Mouse (Mus musculus) frontal cortex, postnatal 36 days (tissue): ENCODE results near the gene Arhgap24.
"Not testable (repeated sequence)": the region's sequence is repeated elsewhere in the genome, so short reads cannot be mapped to it uniquely, and the experiment has no call there.

ENCODE experiments used
- DNase-seq, 2 experiments: peaks; one replicate each; pipeline ENCODE4 v3.0.0; 2022; ENCODE audit warnings: low spot score in 2 of 2

The Arhgap24 gene

GRCm38 (mm10) chr5:102793536-102793935 is 312.3 kb downstream of the Arhgap24 start:
- DNase-seq = no peak

GRCm38 (mm10) chr5:102801469-102801868 is 320.3 kb downstream of the Arhgap24 start:
- DNase-seq = no peak

DNA sequence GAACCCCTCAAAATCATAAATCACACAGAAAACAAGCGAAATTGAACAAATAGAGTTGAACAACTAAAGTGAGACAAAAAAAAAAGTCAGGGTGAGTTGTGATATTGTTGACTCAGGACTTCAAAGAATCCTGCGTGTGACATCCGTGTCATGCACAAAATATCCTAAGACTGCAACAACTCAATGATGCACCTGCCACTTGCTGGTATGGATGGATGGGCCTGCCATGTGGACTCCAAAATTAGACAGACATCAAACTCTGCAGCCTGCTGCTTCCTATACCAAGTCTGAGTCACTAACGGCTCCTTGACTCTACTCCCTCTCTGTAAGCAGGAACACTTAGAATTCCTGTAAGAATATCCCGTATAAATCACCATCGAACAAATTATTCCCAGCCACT is 321.6 kb downstream of the Arhgap24 start:
- DNase-seq = no peak

DNA sequence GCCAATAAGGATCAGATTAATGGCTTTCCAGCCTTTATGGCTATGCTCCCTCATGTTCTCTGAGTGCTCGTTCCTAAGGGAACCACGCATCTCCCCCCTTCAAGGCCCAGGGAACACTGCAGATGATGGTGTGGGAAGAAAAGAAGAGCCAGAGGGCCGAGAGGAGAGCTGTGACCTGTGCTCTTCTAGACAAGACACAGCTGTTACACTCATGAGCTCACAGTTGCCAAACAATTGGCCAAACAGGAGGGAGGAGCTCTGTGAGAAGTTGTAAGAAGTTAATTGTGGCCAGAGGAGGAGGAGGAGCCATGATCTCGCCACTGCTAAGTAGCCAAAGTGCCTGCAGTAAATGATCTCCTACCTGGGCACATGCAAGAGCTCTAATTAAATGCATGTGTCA is 322.5 kb downstream of the Arhgap24 start:
- no peak for DNase-seq

DNA sequence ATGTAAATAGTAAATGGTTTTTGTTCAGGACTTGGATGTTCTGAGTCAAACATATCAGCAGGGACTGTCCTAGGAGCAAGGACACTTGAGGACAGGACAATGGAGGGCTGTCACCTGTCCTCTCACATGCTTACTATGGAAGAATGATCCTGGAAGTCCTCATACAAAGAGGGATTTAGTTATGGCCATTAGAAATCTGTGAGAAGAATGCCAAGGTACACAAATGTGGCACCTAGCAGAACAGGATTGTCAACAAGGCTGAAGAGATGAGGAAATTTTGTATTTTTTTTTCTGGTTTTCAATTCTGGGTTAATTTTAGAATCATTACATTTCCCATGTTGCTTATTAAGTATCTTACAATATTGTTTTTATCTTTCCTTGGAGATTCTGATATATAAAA is 326.3 kb downstream of the Arhgap24 start:
- DNase-seq = no peak

- no peak for DNase-seq
These were observed 329.3 kb downstream of the Arhgap24 start for GRCm38 (mm10) chr5:102810366-102810957.

GRCm38 (mm10) chr5:102813271-102813670 is 332.1 kb downstream of the Arhgap24 start:
- no peak for DNase-seq

DNA sequence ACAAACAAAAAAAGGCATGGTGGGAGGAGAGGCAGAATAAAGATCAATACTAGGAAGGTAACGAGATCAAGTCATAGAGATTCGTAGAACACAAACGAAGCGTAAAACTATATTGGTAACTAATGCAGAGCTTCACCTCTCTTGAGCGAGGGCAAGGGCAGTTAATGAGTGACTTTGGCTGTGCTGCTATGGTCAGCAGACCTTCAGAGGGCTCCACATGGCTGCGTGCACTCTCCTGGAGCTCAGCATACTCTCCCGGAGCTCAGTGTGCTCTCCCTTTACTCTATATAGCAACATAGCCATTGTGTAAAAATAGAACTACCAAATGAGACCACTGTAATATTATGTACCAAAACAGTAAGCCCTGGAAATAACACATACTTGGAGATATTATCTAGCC is 336.4 kb downstream of the Arhgap24 start:
- DNase-seq = no peak

DNA sequence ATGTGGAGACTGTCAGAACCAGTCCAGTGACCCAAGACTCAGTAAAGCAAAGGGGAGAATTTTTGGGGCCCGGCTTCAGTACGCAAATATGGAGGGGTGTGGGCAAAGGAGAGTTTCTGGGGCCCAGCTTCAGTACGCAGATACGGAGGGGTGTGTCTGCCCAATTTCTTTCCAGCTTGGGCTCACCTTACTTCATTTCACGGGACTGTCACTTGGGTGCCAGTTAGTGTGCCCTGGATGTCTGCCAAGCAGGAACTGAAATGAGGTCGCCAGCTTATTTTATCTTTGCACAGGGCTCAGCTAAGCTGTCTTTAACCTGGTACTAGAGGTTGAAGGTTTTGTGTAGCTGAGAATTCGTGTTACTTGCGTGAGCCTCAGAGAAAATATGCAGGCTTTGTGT is 344.3 kb downstream of the Arhgap24 start:
- DNase-seq = no peak

GRCm38 (mm10) chr5:102839071-102839470 is 357.9 kb downstream of the Arhgap24 start:
- DNase-seq = no peak

GRCm38 (mm10) chr5:102843934-102844709 is 362.9 kb downstream of the Arhgap24 start:
- DNase-seq = no peak

DNA sequence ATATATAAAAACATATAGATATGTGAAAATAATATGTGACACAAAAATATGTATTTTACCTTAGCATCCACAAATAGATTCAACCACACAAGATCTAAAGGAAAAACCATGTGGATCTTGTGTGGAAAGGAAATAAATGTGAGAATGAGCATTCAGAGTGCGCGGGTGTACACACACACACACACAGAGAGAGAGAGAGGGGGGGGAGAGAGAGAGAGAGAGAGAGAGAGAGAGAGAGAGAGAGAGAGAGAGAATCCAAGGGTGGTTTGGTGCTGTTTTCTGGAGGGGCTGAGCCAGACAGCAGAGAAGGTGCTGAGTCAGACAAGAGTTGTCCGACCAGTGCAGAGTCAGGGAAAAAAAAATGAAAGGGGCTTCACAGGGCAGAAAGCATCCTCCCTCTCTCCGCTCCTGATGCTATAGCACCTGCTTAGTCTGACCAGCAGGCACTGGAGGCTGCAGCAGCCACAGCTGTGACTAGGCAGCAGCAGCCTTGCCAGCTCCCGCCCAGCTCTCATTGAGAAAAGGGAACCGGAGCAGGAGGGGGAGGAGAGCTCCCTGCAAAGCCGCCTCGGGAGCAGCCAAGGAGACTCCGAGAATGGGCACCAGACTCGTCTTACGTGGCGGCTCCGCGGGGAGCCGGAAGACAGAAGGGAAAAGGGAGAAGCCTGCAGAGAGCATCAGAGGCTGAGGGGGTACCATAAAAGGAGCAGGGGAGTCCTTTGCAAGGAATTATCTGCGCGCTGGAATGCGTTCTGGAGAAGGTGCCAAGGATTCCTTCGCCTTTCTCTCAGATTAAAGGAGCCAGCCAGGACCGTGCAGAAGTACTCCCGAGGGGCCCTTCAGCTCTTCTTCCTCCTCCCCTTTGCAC is 363.8 kb downstream of the Arhgap24 start:
- DNase-seq = peak; percentile 84 to 88

DNA sequence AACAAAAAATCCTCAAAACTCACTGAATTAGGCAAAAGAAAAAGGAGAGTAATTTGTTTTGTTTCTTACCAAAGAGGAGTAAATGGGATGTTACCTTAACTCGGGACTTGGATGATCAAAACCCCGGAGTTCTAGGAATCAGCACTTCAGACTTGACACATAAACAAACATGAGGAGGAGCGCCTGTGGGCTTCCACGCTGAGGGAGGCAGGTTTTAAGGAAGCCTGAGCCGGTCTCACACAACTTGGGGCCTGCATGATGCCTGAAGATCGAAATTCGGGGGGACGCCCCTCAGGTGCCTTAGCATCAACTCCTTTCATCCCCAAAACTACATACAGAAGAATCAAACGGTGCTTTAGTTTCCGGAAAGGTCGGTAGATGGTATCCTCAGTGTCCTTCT is 364.6 kb downstream of the Arhgap24 start:
- no peak for DNase-seq

GRCm38 (mm10) chr5:102847859-102848258 is 366.7 kb downstream of the Arhgap24 start:
- DNase-seq = no peak

DNA sequence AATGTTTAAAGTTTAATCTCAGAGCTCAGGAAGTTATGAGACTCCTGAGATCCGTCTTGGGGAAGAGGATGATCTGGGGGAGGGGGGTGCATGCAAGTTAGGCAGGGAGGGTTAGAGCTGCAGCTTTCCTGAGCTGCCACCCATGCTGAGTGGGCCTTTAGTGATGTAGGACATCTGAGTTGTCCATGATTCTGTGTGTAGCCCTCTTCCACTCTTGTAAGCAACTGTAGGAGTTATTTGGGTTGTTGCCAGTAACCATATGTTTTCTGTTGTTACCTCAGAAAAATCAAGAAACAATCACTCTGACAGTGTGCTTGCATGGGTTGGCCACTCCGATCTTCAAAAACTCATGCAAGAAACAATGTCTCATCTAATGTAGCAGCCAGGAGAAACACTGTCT is 370.6 kb downstream of the Arhgap24 start:
- DNase-seq = no peak

- no peak for DNase-seq
These were observed 372.6 kb downstream of the Arhgap24 start for GRCm38 (mm10) chr5:102853750-102854149.

DNA sequence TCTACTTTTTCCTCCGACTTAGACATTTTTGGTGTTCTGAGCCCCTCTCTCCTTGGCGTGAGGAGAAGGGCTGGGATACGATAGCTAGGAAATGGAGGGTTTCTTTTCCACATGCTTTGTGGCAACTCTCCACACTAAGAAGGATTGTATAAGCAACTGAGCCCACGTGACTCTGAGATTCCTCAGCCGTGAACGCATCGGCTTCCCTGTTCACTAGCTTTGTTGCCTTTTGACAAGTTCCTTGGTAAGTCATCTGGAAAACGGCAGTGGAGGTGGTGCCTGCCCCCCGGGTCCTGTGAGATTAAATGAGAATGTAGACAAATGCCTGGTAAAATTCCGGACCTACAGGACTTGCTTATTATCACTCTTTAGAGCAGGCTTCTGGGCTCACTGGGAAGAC is 374.6 kb downstream of the Arhgap24 start:
- DNase-seq = no peak

- DNase-seq = no peak
These were observed 376.9 kb downstream of the Arhgap24 start for GRCm38 (mm10) chr5:102858047-102858446.

DNA sequence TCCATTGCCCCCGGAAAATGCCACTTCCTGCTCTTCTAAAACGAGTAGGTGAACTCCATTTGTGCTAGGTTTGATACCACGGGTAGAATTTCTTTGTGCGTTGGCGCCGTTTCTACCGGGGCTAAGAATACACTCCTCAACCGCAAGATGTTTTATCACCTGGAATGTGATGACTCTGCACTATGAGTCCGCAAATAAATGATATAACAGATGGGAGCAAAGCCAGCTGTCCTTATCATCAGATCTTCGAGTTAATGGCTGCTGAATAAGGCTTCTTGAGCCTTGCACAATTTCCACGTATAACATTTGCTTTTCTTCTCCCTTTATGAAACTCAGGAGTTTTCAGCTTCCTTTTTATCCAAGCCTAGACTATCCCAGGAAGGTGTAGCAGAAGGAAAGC is 378.6 kb downstream of the Arhgap24 start:
- DNase-seq = no peak

- no peak for DNase-seq
These were observed 387.0 kb downstream of the Arhgap24 start for GRCm38 (mm10) chr5:102868196-102868595.

GRCm38 (mm10) chr5:102872996-102873395 is 391.8 kb downstream of the Arhgap24 start:
- not testable (repeated sequence) for DNase-seq

DNA sequence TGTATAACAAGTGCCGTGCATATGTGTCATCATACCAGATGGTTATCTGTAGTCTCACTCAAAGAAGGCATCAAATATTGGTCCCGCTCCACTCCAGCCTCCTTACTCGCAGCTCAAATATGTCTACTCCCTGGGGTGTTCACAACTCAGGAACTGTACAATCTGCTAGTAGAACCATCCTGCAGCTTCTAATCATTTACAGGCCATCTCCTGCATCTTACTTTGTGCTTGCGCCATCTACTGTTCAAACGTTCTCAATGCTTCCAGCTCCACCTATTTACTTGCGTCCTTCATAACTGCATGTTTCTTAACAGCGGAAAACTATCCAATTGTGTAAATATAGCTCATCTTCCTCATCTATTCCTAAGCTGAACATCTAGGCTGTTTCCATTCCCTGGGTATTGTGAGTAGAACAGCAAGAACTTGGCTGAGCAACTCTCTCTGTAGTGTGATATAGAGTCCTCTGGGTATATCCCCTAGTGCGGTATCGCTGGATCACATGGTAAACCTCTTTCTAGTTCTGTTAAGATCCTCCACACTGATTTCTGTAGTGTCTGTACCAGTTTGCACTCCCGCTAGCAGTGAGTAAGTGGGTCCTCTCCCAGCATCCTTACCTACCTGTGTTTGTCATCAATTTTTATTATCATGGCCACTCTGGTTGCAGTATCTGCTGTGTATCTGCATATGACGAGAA is 393.6 kb downstream of the Arhgap24 start:
- DNase-seq = peak; percentile 53 to 80
